Mouse (Mus musculus): ENCODE results near the gene Bspry.
A peak's percentile ranks its signal among the peaks of the same experiment; 100 is the strongest.

Gene Bspry

GRCm38 (mm10) chr4:62484928-62485327, 5.1 kb downstream of the Bspry start:
- DNase-seq, result no peak

- peak in 1 of 2 experiments; percentile 21 for DNase-seq
These were observed 5.8 kb downstream of the Bspry start for GRCm38 (mm10) chr4:62485450-62486161.

- no peak for DNase-seq
These were observed 6.4 kb downstream of the Bspry start for GRCm38 (mm10) chr4:62486162-62486696.

GRCm38 (mm10) chr4:62487172-62487571, 7.3 kb downstream of the Bspry start:
- no peak for DNase-seq

GRCm38 (mm10) chr4:62487914-62488313, 8.1 kb downstream of the Bspry start:
- DNase-seq, result no peak

GRCm38 (mm10) chr4:62492682-62493081, 12.8 kb downstream of the Bspry start:
- no peak for DNase-seq

GRCm38 (mm10) chr4:62494230-62494629, 14.4 kb downstream of the Bspry start:
- no peak for DNase-seq

- DNase-seq, result no peak
These were observed 16.1 kb downstream of the Bspry start for GRCm38 (mm10) chr4:62495946-62496345.

GRCm38 (mm10) chr4:62496815-62497214, 17.0 kb downstream of the Bspry start:
- peak in 1 of 2 experiments; percentile 42 for DNase-seq

- no peak for DNase-seq
These were observed 20.9 kb downstream of the Bspry start for GRCm38 (mm10) chr4:62500799-62501198.

GRCm38 (mm10) chr4:62501534-62501933, 21.7 kb downstream of the Bspry start:
- DNase-seq, result no peak

- DNase-seq, result peak; percentile 90
These were observed 22.3 kb downstream of the Bspry start for GRCm38 (mm10) chr4:62501964-62502732.

GRCm38 (mm10) chr4:62502969-62503368, 23.1 kb downstream of the Bspry start:
- no peak for DNase-seq

- no peak for DNase-seq
These were observed 23.6 kb downstream of the Bspry start, which contains the start of gene Hdhd3 for GRCm38 (mm10) chr4:62503374-62503970. Gene Hdhd3, minus strand, starts transcription at chr4:62503467.

- no peak for DNase-seq
These were observed 26.1 kb downstream of the Bspry start for GRCm38 (mm10) chr4:62505991-62506390.

- peak; percentile 60 for DNase-seq
These were observed 26.9 kb downstream of the Bspry start for GRCm38 (mm10) chr4:62506798-62507197.

GRCm38 (mm10) chr4:62508839-62509238, 29.0 kb downstream of the Bspry start:
- no peak for DNase-seq

GRCm38 (mm10) chr4:62509946-62510345, 30.1 kb downstream of the Bspry start:
- peak in 1 of 2 experiments; percentile 39 for DNase-seq

- no peak for DNase-seq
These were observed 34.2 kb downstream of the Bspry start for GRCm38 (mm10) chr4:62513998-62514506.

GRCm38 (mm10) chr4:62514995-62515394, 35.1 kb downstream of the Bspry start:
- DNase-seq, result no peak

GRCm38 (mm10) chr4:62515490-62515889, 35.6 kb downstream of the Bspry start:
- DNase-seq, result peak in 1 of 2 experiments; percentile 46

GRCm38 (mm10) chr4:62516079-62516478, 36.2 kb downstream of the Bspry start:
- DNase-seq, result peak; percentile 68 to 73

- no peak for DNase-seq
These were observed 36.7 kb downstream of the Bspry start for GRCm38 (mm10) chr4:62516579-62516978.
